Mouse (Mus musculus) liver, embryonic 14.5 days (tissue): ENCODE measurements at regions not wholly inside any gene's neighbourhood (a gene's known extent, or its start where the extent isn't known, plus 50 kb on each side); places are given as distances from the start of the nearest gene placed in this dataset. TPM values are rescaled to one million over a fixed set of nuclear protein-coding genes. Genes with fewer than 3 reads are reported as not detected.
A peak's percentile ranks its signal among the peaks of the same experiment; 100 is the strongest.

Experiments
- ATAC-seq: fragments of 200-750 bp; cut with Nextera tagmentation; 2 replicates; pipeline ENCODE4 v1.8.0; 2017; ENCODE audit warnings: moderate number of reproducible peaks, mild to moderate bottlenecking, moderate library complexity; ENCODE audit not compliant: insufficient read depth
- DNase-seq, 3 experiments: peaks; one replicate each; pipeline ENCODE4 v3.0.0-alpha.2; 2012 to 2013; ENCODE audit warnings: low read depth in 3 of 3, low spot score in 3 of 3
- H3K27ac ChIP-seq: fragments of 300-500 bp; sonication (generic); 2 replicates; pipeline ENCODE4 v1.5.1; 2014; ENCODE audit warnings: moderate library complexity, mild to moderate bottlenecking, control low read depth, inconsistent platforms
- H3K27me3 ChIP-seq: fragments of 300-500 bp; sonication (generic); 2 replicates; pipeline ENCODE4 v1.6.1; 2014; ENCODE audit warnings: mild to moderate bottlenecking, low read length, moderate library complexity; ENCODE audit not compliant: control insufficient read depth, insufficient read depth
- H3K36me3 ChIP-seq: fragments of 300-500 bp; sonication (generic); replicated peaks from 2 replicates; pipeline ENCODE4 v1.6.1; 2014; ENCODE audit warnings: low read depth; ENCODE audit not compliant: control insufficient read depth, insufficient read depth
- H3K4me1 ChIP-seq, 2 experiments: fragments of 200-500 bp in 1 of 2; fragments of 300-500 bp in 1 of 2; sonication (generic) in 1 of 2; replicated peaks; 2 replicates each; pipeline ENCODE4 v1.6.1; 2012 to 2014; ENCODE audit warnings: antibody characterized with exemption in 1 of 2, inconsistent platforms in 1 of 2, low read length in 1 of 2; ENCODE audit not compliant: control insufficient read depth in 2 of 2, insufficient read depth in 2 of 2
- H3K4me2 ChIP-seq: fragments of 300-500 bp; sonication (generic); 2 replicates; pipeline ENCODE4 v1.6.1; 2014; ENCODE audit warnings: low read depth, mild to moderate bottlenecking, control low read depth, moderate library complexity
- H3K4me3 ChIP-seq, 2 experiments: fragments of 200-500 bp in 1 of 2; fragments of 300-500 bp in 1 of 2; sonication (generic) in 1 of 2; 2 replicates each; pipeline ENCODE4 v1.5.1; 2012 to 2014; ENCODE audit warnings: low read depth in 2 of 2, low read length in 2 of 2, mild to moderate bottlenecking in 2 of 2, control low read depth in 1 of 2, inconsistent platforms in 1 of 2, moderate library complexity in 1 of 2; ENCODE audit not compliant: insufficient read depth in 1 of 2
- H3K9ac ChIP-seq: fragments of 300-500 bp; sonication (generic); replicated peaks from 2 replicates; pipeline ENCODE4 v1.6.1; 2014; ENCODE audit warnings: mild to moderate bottlenecking, control low read depth, moderate library complexity
- H3K9me3 ChIP-seq: fragments of 300-500 bp; sonication (generic); 2 replicates; pipeline ENCODE4 v1.6.1; 2016; ENCODE audit warnings: low read length, mixed read lengths; ENCODE audit not compliant: control insufficient read depth
- CTCF ChIP-seq: IDR thresholded peaks from 2 replicates; pipeline ENCODE4 v1.5.1; 2016; ENCODE audit warnings: antibody characterized with exemption, low read depth, control low read depth
- EP300 ChIP-seq: IDR thresholded peaks from 2 replicates; pipeline ENCODE4 v1.6.1; 2016; ENCODE audit warnings: antibody characterized with exemption, low read depth
- WGBS: fragments of 180-500 bp; shearing (Covaris S2); extraction: QIAGEN DNeasy Blood & Tissue Kit; methylation state at CpG from one replicate; pipeline ENCODE4 v1.1.7; 2014; ENCODE audit not compliant: insufficient replicate concordance; 5-methylcytosine and 5-hydroxymethylcytosine counted together
- microRNA-seq: library from miRNA; unstranded; fragments of <30 nt; microRNA quantifications from one replicate; pipeline ENCODE4, GENCODE M21; 2016

- Histone ChIP-seq H3K27me3 (no peaks in the 10 kb centered on the region), H3K9ac (no peak overlapping the region), H3K9me3 (no peaks in the 10 kb centered on the region), H3K36me3 (no peaks in the 10 kb centered on the region), H3K4me1 (no peaks in the 10 kb centered on the region), H3K4me3 (no peak overlapping the region), H3K4me2 (no peak overlapping the region), H3K27ac (no peak overlapping the region)
- WGBS: 69% methylated on average over 6 of the region's 6 CpGs
- ATAC-seq: no peak
- DNase-seq: no peak
- no peak for TF ChIP-seq EP300
- TF ChIP-seq CTCF: peak; percentile 51
These were observed 94.7 kb upstream of the Chrm3 start for GRCm38 (mm10) chr13:10455323-10455722.

- no peak overlapping the region for H3K27ac ChIP-seq
- no peak overlapping the region for H3K9ac ChIP-seq
- no peaks in the 10 kb centered on the region for H3K27me3 ChIP-seq
- TF ChIP-seq EP300 (no peak), CTCF (no peak)
- no peak overlapping the region for H3K4me3 ChIP-seq
- H3K4me2 ChIP-seq: no peak overlapping the region
- DNase-seq (no peak), ATAC-seq (no peak)
- H3K36me3 ChIP-seq: no peaks in the 10 kb centered on the region
- H3K4me1 ChIP-seq: no peaks in the 10 kb centered on the region
- WGBS: 73% methylated on average over 4 of the region's 4 CpGs
- no peaks in the 10 kb centered on the region for H3K9me3 ChIP-seq
These were observed 94.0 kb upstream of the Chrm3 start for GRCm38 (mm10) chr13:10454667-10455066.

- Histone ChIP-seq H3K9ac (no peak overlapping the region), H3K4me3 (no peak overlapping the region), H3K4me1 (no peaks in the 10 kb centered on the region), H3K27me3 (no peaks in the 10 kb centered on the region), H3K9me3 (no peaks in the 10 kb centered on the region), H3K4me2 (no peak overlapping the region), H3K27ac (no peak overlapping the region), H3K36me3 (no peaks in the 10 kb centered on the region)
- WGBS: 22% methylated on average over 3 of the region's 3 CpGs
- TF ChIP-seq EP300: no peak
- no peak for TF ChIP-seq CTCF
- no peak for DNase-seq
- no peak for ATAC-seq
These were observed 90.4 kb upstream of the Chrm3 start for GRCm38 (mm10) chr13:10451057-10451456.

- WGBS: 61% methylated on average over 6 of the region's 6 CpGs
- Histone ChIP-seq H3K27me3 (no peaks in the 10 kb centered on the region), H3K9me3 (no peaks in the 10 kb centered on the region), H3K4me1 (no peaks in the 10 kb centered on the region), H3K4me3 (no peak overlapping the region), H3K4me2 (no peak overlapping the region), H3K9ac (no peak overlapping the region), H3K27ac (no peak overlapping the region), H3K36me3 (no peaks in the 10 kb centered on the region)
- ATAC-seq: no peak
- TF ChIP-seq CTCF (no peak), EP300 (no peak)
- DNase-seq: no peak
These were observed 88.9 kb upstream of the Chrm3 start for GRCm38 (mm10) chr13:10449502-10449901.

- H3K36me3 ChIP-seq: no peaks in the 10 kb centered on the region
- H3K4me2 ChIP-seq: no peak overlapping the region
- H3K27ac ChIP-seq: no peak overlapping the region
- WGBS: 67% methylated on average over 1 of the region's 1 CpGs
- no peak for ATAC-seq
- H3K9me3 ChIP-seq: no peaks in the 10 kb centered on the region
- H3K27me3 ChIP-seq: no peaks in the 10 kb centered on the region
- H3K4me1 ChIP-seq: no peaks in the 10 kb centered on the region
- H3K4me3 ChIP-seq: no peak overlapping the region
- TF ChIP-seq EP300 (no peak), CTCF (no peak)
- H3K9ac ChIP-seq: no peak overlapping the region
- no peak for DNase-seq
These were observed 87.2 kb upstream of the Chrm3 start for GRCm38 (mm10) chr13:10447806-10448205.

- ATAC-seq (no peak), DNase-seq (no peak)
- Histone ChIP-seq H3K27ac (no peak overlapping the region), H3K4me3 (no peak overlapping the region), H3K9me3 (no peaks in the 10 kb centered on the region), H3K4me1 (no peaks in the 10 kb centered on the region), H3K9ac (no peak overlapping the region), H3K36me3 (no peaks in the 10 kb centered on the region), H3K4me2 (no peak overlapping the region), H3K27me3 (no peaks in the 10 kb centered on the region)
- WGBS: 39% methylated on average over 3 of the region's 3 CpGs
- TF ChIP-seq CTCF: no peak
- TF ChIP-seq EP300: no peak
These were observed 85.0 kb upstream of the Chrm3 start for GRCm38 (mm10) chr13:10445679-10446078.

Small RNA genes lying in the stretch of these regions (microRNA-seq; reads per million reads assigned to microRNA genes)
- gene Gm23415: not detected
